Mouse (Mus musculus): Measurements from ENCODE around the gene Tor4a.

DNA sequence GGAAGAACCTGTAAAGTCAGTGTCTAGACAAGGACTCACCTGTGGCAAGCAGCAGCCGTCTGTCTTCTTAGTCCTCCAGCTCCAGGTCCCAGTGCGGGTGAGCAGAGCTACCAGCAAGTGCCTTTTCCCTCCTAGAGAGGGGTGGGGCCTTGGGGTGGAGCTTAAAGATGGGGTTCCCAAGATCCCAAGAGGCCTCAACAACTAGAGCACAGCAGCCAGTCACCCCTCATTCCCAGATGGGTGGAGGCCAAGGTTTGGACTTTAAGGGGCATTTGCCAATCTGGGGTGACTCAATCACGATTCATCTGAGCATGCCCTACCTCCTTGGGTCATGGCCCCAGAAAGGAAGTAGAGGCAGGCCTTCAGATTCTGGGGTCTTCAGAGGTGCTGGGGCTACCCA lies 43.1 kb upstream of the Tor4a start:
- TF ChIP-seq POLR2A (IDR thresholded peaks at IDR 0.05; ENCODE audit: low read depth, low read length) = no peak
- TF ChIP-seq CTCF (IDR thresholded peaks at IDR 0.05; ENCODE audit: extremely low read depth, insufficient read length, insufficient replicate concordance, low read depth, low read length) = no peak

Measured in small intestine, adult 2 months (tissue).